ENCODE assay signal across 13 mouse cellular contexts in the genomic region with DNA sequence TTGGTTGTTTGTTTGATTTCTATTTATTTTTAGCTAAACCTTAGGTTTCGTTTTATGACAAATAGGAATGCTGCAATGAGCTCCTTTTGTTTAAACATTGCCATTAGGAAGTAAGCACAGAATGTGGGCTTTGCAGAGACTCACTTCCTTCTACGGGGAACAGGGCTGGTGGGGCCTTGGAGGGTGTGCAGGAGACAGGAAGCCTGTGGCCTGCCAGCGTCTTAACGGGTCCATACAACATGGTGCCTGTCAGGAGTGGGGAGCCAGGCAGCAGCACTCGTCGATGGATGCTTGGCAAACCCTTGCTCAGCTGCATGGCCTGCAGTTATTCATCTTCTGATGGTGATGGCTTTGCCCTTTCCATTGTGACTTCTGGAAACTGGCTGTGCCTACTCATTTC. TPM values are rescaled to one million over a fixed set of nuclear protein-coding genes. Genes with fewer than 3 reads are reported as not detected.
DNase-seq lines count a peak whose midpoint lies in the region; ATAC-seq and TF ChIP-seq lines count a peak whose summit lies in the region.
"Had no signal": no experiment of that assay in that cellular context is flagged by ENCODE, and none has a peak within 500 bp of the region (broad histone marks: within the 10 kb centered on the region; RNA-seq: fewer than 3 reads in every experiment).

No protein-coding gene starts in this region.

- DNase-seq in heart, adult 2 months = no peak
- DNase-seq in 416B (ENCODE audit: low read depth) = peak; percentile 62
- peak; percentile 31 for DNase-seq in embryonic facial prominence, embryonic 10.5 days (ENCODE audit: low spot score)
- DNase-seq in gastrocnemius, postnatal 25 days = no peak
- no peak for DNase-seq in cerebellum, adult 9-10 months
- DNase-seq in urinary bladder, adult 2 months (ENCODE audit: low spot score) = no peak
- DNase-seq: cerebellum, adult 9-11 months; liver, embryonic 13.5 days had no signal

- TF ChIP-seq CTCF in heart, adult 2 months (IDR thresholded peaks at IDR 0.05) = no peak

- no peaks in the 10 kb centered on the region for H3K36me3 ChIP-seq in heart, embryonic 15.5 days
- no peaks in the 10 kb centered on the region for H3K36me3 ChIP-seq in heart, adult 2 months (ENCODE audit: control insufficient read depth, insufficient read depth, low read length)
- H3K36me3 ChIP-seq in embryonic facial prominence, embryonic 10.5 days (replicated peaks) = peaks cover 4% of the 10 kb centered on the region; the same call in 1 of the 2 replicates
- no peaks in the 10 kb centered on the region for H3K36me3 ChIP-seq in macrophage (ENCODE audit: inconsistent target)
- H3K36me3 ChIP-seq: forebrain, embryonic 12.5 days; liver, embryonic 13.5 days had no signal

- no peak for ATAC-seq in heart, embryonic 15.5 days (replicated peaks; ENCODE audit: insufficient number of reproducible peaks, insufficient read depth, low FRiP score, low read depth)

- H3K4me1 ChIP-seq in heart, embryonic 15.5 days (replicated peaks) = no peaks in the 10 kb centered on the region
- H3K4me1 ChIP-seq in heart, adult 2 months (ENCODE audit: control insufficient read depth, insufficient read depth, low read length) = peaks cover 4% of the 10 kb centered on the region
- peaks cover 11% of the 10 kb centered on the region for H3K4me1 ChIP-seq in embryonic facial prominence, embryonic 10.5 days
- H3K4me1 ChIP-seq: forebrain, embryonic 12.5 days; liver, embryonic 13.5 days had no signal

- 44% methylated on average over 6 of the region's 6 CpGs for WGBS in heart, embryonic 15.5 days
- 32% methylated on average over 6 of the region's 6 CpGs for WGBS in heart, adult 2 months
- 55% methylated on average over 6 of the region's 6 CpGs for WGBS in embryonic facial prominence, embryonic 10.5 days
- 5% methylated on average over 6 of the region's 6 CpGs for whole genome bisulfite sequencing in macrophage (ENCODE audit: missing documents)

- H3K4me2 ChIP-seq in heart, embryonic 15.5 days = no peak overlapping the region
- H3K4me2 ChIP-seq: forebrain, embryonic 12.5 days; heart, embryonic 12.5 days; liver, embryonic 13.5 days had no signal

- 0 out of 2 replicates have a peak, but pooled peaks cover 2% of the 10 kb centered on the region for H3K79me2 ChIP-seq in heart, adult 2 months (replicated peaks; ENCODE audit: control insufficient read depth, insufficient read depth, low read length)
- H3K79me2 ChIP-seq in macrophage (ENCODE audit: inconsistent target) = no peaks in the 10 kb centered on the region

- no peak overlapping the region for H3K9ac ChIP-seq in heart, embryonic 15.5 days
- H3K9ac ChIP-seq in heart, adult 2 months (ENCODE audit: low read depth, low read length) = no peak overlapping the region
- H3K9ac ChIP-seq: forebrain, embryonic 12.5 days; heart, embryonic 12.5 days; liver, embryonic 13.5 days had no signal

- H3K9me3 ChIP-seq in heart, embryonic 15.5 days (replicated peaks) = no peaks in the 10 kb centered on the region
- H3K9me3 ChIP-seq in embryonic facial prominence, embryonic 10.5 days = no peaks in the 10 kb centered on the region
- H3K9me3 ChIP-seq: forebrain, embryonic 12.5 days; heart, embryonic 12.5 days; liver, embryonic 13.5 days had no signal

- intact Hi-C loops in heart, adult 2 months (cut with DNase I) = no loop called here

- 0 out of 2 replicates have a peak overlapping the region, but pooled peaks have one; percentile 12 for H3K27ac ChIP-seq in heart, embryonic 15.5 days
- no peak overlapping the region for H3K27ac ChIP-seq in heart, adult 2 months
- peak overlapping the region; percentile 74 for H3K27ac ChIP-seq in embryonic facial prominence, embryonic 10.5 days (replicated peaks)
- H3K27ac ChIP-seq in macrophage = peak overlapping the region; percentile 37
- H3K27ac ChIP-seq: forebrain, embryonic 12.5 days; liver, embryonic 13.5 days had no signal

- TF ChIP-seq POLR2A in heart, adult 2 months (IDR thresholded peaks at IDR 0.05; ENCODE audit: insufficient read depth, low read depth, low read length) = no peak

- TF ChIP-seq EP300 in heart, adult 2 months (IDR thresholded peaks at IDR 0.05; ENCODE audit: insufficient read depth, low read depth, low read length) = no peak

- H3K4me3 ChIP-seq in heart, embryonic 15.5 days = no peak overlapping the region
- H3K4me3 ChIP-seq in heart, adult 2 months = no peak overlapping the region
- H3K4me3 ChIP-seq in embryonic facial prominence, embryonic 10.5 days = no peak overlapping the region
- no peak overlapping the region for H3K4me3 ChIP-seq in macrophage (ENCODE audit: inconsistent target)
- H3K4me3 ChIP-seq: forebrain, embryonic 12.5 days; heart, embryonic 12.5 days; liver, embryonic 13.5 days had no signal

- no peaks in the 10 kb centered on the region for H3K27me3 ChIP-seq in heart, embryonic 15.5 days
- H3K27me3 ChIP-seq in heart, adult 2 months (ENCODE audit: control insufficient read depth, insufficient read depth, low read length) = no peaks in the 10 kb centered on the region
- H3K27me3 ChIP-seq in embryonic facial prominence, embryonic 10.5 days (replicated peaks; ENCODE audit: low read depth, poor library complexity, severe bottlenecking) = no peaks in the 10 kb centered on the region
- H3K27me3 ChIP-seq: CH12.LX; forebrain, embryonic 12.5 days; heart, embryonic 12.5 days; liver, embryonic 13.5 days had no signal

RNA-seq across cellular contexts. Expression of gene Bach2, which starts 41.8 kb away (rescaled TPM):
- 5.0 and 5.4 TPM in 2 replicates for polyA plus RNA-seq in heart, embryonic 15.5 days (2015; fragmentation: Nextera tagmentation; extraction: Ambion mirVana)
- total RNA-seq in heart, adult 2 months (2021) = 1 to 10 TPM; 3.9 to 4.2 TPM
- 2.4 and 4.7 TPM in 2 replicates for polyA plus RNA-seq in heart, adult 2 months (2012; rRNA removed)
- polyA plus RNA-seq in embryonic facial prominence, embryonic 10.5 days (2016; fragmentation: Nextera tagmentation; extraction: Ambion mirVana) = 12.2 and 12.4 TPM in 2 replicates
- 10 to 100 TPM in 1 of 26 experiments, 1 to 10 TPM in 11, under 1 TPM in 14; 0.10 to 12.0 (median 0.63) TPM for total RNA-seq in macrophage (2018; cell fraction: chromatin; rRNA removed)
- total RNA-seq in macrophage (2018; cell fraction: cytosol; rRNA removed) = under 1 TPM; 0.07 to 0.73 (median 0.21) TPM
- total RNA-seq in macrophage (2018; cell fraction: nucleus; rRNA removed) = 1 to 10 TPM in 12 of 26 experiments, under 1 TPM in 14; 0.10 to 5.7 (median 0.79) TPM
- 0.06 to 0.94 TPM (median 0.17 TPM) in 3 replicates for polyA plus RNA-seq in macrophage (2018)
- total RNA-seq in gastrocnemius, postnatal 25 days (2021) = 1 to 10 TPM; 2.9 to 3.0 TPM
- 2.3 and 2.6 TPM in 2 replicates for polyA plus RNA-seq in urinary bladder, adult 2 months (2012; rRNA removed)
- total RNA-seq: CH12.LX had no signal

Comparison
In these comparisons a context has a peak if more than half of its experiments do, and no peak if none do; other contexts are left out.
1. DNase-seq: peak in 416B (single experiment) and embryonic facial prominence, embryonic 10.5 days (single experiment); none in heart, adult 2 months (0 of 2), gastrocnemius, postnatal 25 days (single experiment), cerebellum, adult 9-10 months (single experiment) and urinary bladder, adult 2 months (single experiment).